Mouse (Mus musculus) stomach, adult 2 months (tissue): Measurements from ENCODE around the gene Amy2a3. TPM values are rescaled to one million over a fixed set of nuclear protein-coding genes. Genes with fewer than 3 reads are reported as not detected.

Experiments used
- polyA plus RNA-seq: library from polyadenylated mRNA; depleted of rRNA; stranded (reverse); fragments of >200 nt; gene quantifications from 2 replicates; pipeline ENCODE4 v1.2.3, GENCODE M21; 2012; rRNA removed

Gene Amy2a3
- 0.02 and 0.03 TPM in 2 replicates for polyA plus RNA-seq

DNA sequence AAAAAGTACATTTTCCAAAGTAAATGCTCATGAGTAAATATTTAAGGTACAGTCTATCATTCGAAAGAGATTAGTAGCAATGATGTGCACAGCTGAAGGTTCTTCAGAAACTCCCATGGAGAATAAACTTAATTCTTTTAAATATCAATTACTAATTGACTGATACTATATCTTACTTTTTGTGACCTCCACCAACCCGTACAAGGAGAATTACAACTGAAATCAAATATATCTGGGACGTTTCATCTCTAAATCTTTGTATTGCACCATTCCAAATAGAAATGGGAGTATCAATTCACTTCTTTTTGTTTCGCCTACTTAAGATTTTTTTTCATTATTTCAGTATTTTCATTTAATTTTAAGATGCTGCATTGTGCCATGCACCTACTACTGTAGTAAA, at the start of gene Amy2a3:
TSS of gene Amy2a3 (minus strand) at position 101 of the 400 bp plus-strand sequence.

DNA sequence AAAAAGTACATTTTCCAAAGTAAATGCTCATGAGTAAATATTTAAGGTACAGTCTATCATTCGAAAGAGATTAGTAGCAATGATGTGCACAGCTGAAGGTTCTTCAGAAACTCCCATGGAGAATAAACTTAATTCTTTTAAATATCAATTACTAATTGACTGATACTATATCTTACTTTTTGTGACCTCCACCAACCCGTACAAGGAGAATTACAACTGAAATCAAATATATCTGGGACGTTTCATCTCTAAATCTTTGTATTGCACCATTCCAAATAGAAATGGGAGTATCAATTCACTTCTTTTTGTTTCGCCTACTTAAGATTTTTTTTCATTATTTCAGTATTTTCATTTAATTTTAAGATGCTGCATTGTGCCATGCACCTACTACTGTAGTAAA, 32.7 kb upstream of the Amy2a3 start, which contains the start of gene Amy2a2:
TSS of gene Amy2a2 (minus strand) at position 101 of the 400 bp plus-strand sequence.

GRCm38 (mm10) chr3:113291349-113291748, 32.5 kb downstream of the Amy2a3 start, which contains the start of gene Amy2a4:
Amy2a4 (minus strand) TSS chr3:113291449.

Other genes starting within 250 kb of the Amy2a3 start
- 0.38 TPM in 1 of 2 replicates, not detected in the other for gene Amy2a5, start 65.2 kb downstream of the Amy2a3 start, polyA plus RNA-seq
- 0.02 and 0.03 TPM in 2 replicates for gene Amy2a4, start 32.6 kb downstream of the Amy2a3 start, polyA plus RNA-seq
- gene Amy2a2, start 32.6 kb upstream of the Amy2a3 start, polyA plus RNA-seq = 0.02 and 0.03 TPM in 2 replicates
- 0.53 TPM in 1 of 2 replicates, not detected in the other for gene Amy2a1, start 208.4 kb upstream of the Amy2a3 start, polyA plus RNA-seq